Mouse (Mus musculus) bone marrow, adult 2 months (tissue): ENCODE results near the gene Bckdha.

ENCODE experiments used
- CTCF ChIP-seq: fragments of 200-500 bp; IDR thresholded peaks from 2 replicates; pipeline ENCODE4 v1.5.1; 2011; ENCODE audit warnings: low read length, control low read depth; ENCODE audit not compliant: control insufficient read depth, insufficient read depth
- POLR2A ChIP-seq: fragments of 200-500 bp; IDR thresholded peaks from 2 replicates; pipeline ENCODE4 v1.6.1; 2011; ENCODE audit warnings: low read depth, mild to moderate bottlenecking, control low read depth, low read length, borderline replicate concordance; ENCODE audit not compliant: control insufficient read depth

- TF ChIP-seq POLR2A (no peak), CTCF (no peak)
These were observed 73.2 kb downstream of the Bckdha start for GRCm38 (mm10) chr7:25585351-25586204.
